Mouse (Mus musculus) cortical plate, adult 2 months (tissue): ENCODE measurements around the gene Pkd2l1. TPM values are rescaled to one million over a fixed set of nuclear protein-coding genes. Genes with fewer than 3 reads are reported as not detected.

Experiments used
- H3K27ac ChIP-seq: fragments of 200-500 bp; 2 replicates; pipeline ENCODE4 v1.5.1; 2012; ENCODE audit warnings: low read length, control low read depth, inconsistent platforms; ENCODE audit not compliant: insufficient read depth
- H3K4me1 ChIP-seq: fragments of 200-500 bp; 2 replicates; pipeline ENCODE4 v1.6.1; 2011; ENCODE audit warnings: low read length; ENCODE audit not compliant: control insufficient read depth, insufficient read depth
- H3K4me3 ChIP-seq: fragments of 200-500 bp; 2 replicates; pipeline ENCODE4 v1.5.1; 2011; ENCODE audit warnings: mild to moderate bottlenecking, low read length, control low read depth; ENCODE audit not compliant: insufficient read depth
- CTCF ChIP-seq: fragments of 200-500 bp; IDR thresholded peaks from 2 replicates; pipeline ENCODE4 v1.5.1; 2011; ENCODE audit warnings: mild to moderate bottlenecking, control low read depth, low read length; ENCODE audit not compliant: insufficient read depth; ENCODE audit errors: extremely low read depth
- POLR2A ChIP-seq: fragments of 200-500 bp; IDR thresholded peaks from 2 replicates; pipeline ENCODE4 v1.6.1; 2011; ENCODE audit warnings: mild to moderate bottlenecking, low read length, control low read depth; ENCODE audit not compliant: insufficient read depth; ENCODE audit errors: extremely low read depth
- polyA plus RNA-seq: library from polyadenylated mRNA; depleted of rRNA; stranded (reverse); fragments of >200 nt; gene quantifications from 2 replicates; pipeline ENCODE4 v1.2.3, GENCODE M21; 2012; rRNA removed

The Pkd2l1 gene
- 1.1 and 1.5 TPM in 2 replicates for polyA plus RNA-seq

DNA sequence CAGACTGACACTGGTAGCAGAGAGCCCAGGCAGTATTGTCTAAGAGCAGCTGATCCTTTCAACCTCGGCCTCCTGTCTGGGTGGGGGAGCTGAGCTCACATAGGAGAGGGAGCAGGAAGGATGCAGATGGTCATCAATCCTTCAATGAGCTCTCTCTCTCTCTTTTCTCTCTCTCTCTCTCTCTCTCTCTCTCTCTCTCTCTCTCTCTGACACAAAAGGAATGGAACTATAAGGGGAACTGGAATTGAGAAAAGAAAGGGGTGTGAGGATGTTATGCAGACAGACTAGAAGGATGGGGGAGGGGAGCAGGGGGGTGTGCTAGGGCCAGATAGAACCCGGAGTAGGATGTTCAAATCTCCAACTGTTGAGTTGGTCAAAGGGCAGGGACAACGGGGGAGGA is at the start of gene Pkd2l1:
Pkd2l1 (minus strand) TSS at position 101 of the 400 bp plus-strand sequence.
- Histone ChIP-seq H3K4me3 (no peak within 1 kb of the TSS), H3K27ac (no peak within 1 kb of the TSS), H3K4me1 (no peaks in the 10 kb centered on the region)
- TF ChIP-seq POLR2A, result no peak
- no peak for TF ChIP-seq CTCF

DNA sequence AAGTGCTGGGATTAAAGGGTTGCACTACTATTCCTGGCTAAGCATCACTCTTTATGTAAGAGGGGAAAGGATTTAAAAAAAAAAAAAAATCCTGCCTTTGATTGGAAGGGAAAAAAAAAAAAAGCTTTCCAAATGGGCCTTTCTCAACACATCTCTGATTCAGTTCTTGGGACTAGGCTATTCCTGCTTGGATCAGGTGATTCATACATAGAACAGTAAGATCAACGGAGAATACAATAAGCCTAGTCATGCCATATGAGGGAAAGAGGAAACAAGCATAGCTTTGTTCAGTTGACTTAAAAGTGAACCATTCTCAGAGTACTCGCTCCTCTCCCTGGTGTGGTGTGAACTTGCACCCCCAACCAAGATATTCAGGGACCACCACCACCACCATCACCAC is 46.7 kb upstream of the Pkd2l1 start:
- no peak for TF ChIP-seq POLR2A
- TF ChIP-seq CTCF, result no peak
- no peak overlapping the region for H3K4me3 ChIP-seq
- no peaks in the 10 kb centered on the region; the same call in 1 of the 2 replicates for H3K4me1 ChIP-seq
- H3K27ac ChIP-seq, result no peak overlapping the region; the same call in 1 of the 2 replicates

DNA sequence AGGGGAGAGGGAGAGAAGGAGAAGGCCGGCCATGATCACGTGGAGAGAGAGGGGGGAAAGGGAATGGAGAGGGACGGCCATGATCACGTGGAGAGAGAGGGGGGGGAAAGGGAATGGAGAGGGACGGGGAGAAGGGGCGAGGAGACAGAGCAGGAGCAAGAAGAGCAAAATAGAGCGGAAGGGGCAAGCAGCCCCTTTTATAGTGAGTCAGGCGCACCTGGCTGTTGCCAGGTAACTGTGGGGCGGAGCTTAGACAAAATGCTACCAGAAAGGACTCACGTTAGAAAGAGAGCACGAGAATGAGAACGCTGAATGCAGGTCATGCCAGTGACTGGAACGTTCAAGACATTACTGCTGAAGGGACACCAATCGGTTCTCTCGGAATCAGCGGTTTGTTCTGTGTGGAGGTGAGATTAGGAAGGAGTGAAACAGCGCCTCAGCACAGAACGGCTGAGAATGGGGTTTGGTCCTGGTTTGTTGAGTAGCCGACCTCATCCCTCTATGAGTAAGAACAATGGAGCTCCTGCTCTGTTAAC is 45.3 kb upstream of the Pkd2l1 start:
- TF ChIP-seq POLR2A (no peak; the same call in 1 of the 2 replicates), CTCF (no peak)
- no peaks in the 10 kb centered on the region; the same call in 1 of the 2 replicates for H3K4me1 ChIP-seq
- H3K4me3 ChIP-seq, result peak overlapping the region; percentile 22
- H3K27ac ChIP-seq, result no peak overlapping the region

DNA sequence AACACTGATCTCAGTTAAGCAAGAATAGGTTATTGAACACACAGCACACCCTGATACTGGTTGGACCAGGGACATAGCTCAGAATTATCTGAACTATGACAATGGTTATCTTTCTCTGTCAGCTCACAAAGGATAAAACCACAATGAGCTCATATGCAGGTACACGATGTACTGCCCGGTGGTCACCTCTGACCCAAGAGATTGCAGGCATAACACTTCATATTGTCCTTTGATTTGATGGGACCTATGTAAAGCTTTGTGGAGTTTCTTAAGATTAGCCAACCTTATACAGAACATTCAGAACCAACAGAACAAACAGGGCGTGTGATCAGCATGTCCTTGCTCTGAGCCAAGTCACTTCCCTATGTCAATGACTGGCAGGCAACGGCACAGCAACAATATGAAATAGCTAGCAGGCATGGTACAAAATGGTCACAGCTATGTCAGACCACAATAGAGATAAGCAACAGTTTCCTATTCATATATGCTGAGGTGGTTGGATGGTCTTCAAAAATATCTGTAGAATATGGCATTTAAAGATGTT is 39.4 kb upstream of the Pkd2l1 start:
- Histone ChIP-seq H3K27ac (no peak overlapping the region), H3K4me1 (peaks cover 1% of the 10 kb centered on the region; the same call in 1 of the 2 replicates), H3K4me3 (no peak overlapping the region)
- no peak for TF ChIP-seq POLR2A
- TF ChIP-seq CTCF, result no peak

DNA sequence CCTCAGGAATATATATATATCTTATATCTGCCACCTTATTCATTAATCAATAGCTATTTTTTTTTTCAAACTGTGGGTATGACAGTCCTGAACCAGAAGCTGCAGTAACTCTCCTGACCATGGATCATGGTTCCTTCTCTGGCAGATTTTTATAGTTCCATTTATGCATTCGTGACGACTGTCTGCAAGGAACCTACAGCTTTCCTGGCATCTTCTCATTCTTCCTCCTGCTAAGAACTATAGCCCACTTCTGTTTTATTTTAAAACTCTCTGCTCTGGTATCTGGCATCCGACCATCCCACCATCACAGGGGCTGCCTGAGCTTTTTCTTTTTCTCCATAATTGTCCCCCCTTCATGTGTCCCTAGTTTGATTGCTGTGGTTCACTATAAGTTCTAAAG is 38.0 kb upstream of the Pkd2l1 start:
- TF ChIP-seq POLR2A (no peak), CTCF (no peak)
- H3K4me3 ChIP-seq, result no peak overlapping the region

DNA sequence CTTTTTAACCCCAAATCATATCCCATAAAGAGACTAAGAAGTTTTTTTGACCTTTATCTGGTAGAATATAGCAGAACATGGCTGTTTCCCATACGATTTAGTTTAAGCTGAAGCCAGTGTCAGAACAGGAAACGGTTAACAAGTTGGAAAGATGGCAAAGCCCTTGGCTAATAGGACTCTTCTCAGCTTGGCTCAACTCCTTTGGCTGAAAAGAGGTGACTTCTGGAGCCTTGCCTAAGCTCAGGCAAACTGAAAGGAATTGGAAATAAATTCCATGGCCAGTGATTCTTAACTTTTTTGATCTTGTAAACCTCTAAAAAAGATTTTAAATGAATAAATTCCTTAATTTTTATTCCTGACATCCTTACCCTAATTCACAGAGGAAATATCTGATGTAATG is 37.5 kb upstream of the Pkd2l1 start:
- Histone ChIP-seq H3K4me1 (peaks cover 1% of the 10 kb centered on the region; the same call in 1 of the 2 replicates), H3K27ac (no peak overlapping the region), H3K4me3 (no peak overlapping the region)
- TF ChIP-seq POLR2A, result no peak

More for the DNA sequence above, 38.0 kb upstream of the Pkd2l1 start:
- no peak overlapping the region for H3K27ac ChIP-seq
- H3K4me1 ChIP-seq, result peaks cover 1% of the 10 kb centered on the region; the same call in 1 of the 2 replicates

DNA sequence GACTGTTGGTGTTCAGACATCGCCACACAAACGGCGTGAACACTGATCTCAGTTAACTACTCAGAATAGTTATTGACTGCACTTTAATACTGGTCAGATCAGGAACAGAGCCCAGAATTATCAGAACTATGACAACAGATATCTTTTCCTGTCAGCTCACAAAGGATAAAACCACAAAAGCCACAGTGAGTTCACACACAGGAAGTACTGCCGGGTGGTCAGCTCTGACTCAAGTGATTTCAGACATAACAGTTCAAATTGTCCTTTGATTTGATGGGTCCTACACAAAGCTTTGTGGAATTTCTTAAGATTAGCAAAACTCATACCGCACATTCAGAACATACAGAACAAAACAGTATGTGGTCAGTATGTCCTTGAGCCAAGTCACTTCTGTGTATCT is 33.5 kb upstream of the Pkd2l1 start:
- H3K4me3 ChIP-seq, result no peak overlapping the region
- peaks cover 1% of the 10 kb centered on the region; the same call in 1 of the 2 replicates for H3K4me1 ChIP-seq
- TF ChIP-seq POLR2A, result no peak
- TF ChIP-seq CTCF, result no peak
- H3K27ac ChIP-seq, result no peak overlapping the region

DNA sequence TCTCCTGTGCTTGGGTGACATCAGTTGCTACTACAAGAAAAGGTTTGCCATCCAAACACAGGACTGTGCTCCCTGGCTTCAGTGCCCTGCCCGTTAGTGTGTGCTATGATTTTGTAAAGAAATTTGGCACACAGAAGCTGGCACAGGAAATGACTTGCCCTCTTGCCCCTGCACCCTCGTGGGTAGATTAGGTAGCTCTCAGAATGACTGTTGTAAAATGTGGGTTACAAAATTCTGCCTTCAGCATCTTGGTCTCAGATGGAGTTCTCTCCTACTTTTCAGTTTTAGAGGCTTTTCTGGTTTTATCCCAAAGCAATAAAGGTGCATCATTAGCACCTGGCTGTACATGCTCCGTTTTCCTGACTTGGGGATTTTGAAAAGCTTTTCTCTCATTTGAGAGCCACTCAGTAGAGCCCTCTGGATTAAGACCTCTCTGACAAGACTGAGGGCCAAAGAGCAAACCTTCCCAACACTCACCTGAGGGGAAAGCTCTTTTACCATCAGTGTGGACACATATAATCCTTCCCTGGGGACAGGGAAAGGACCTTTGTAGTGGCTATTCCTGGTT is 25.8 kb upstream of the Pkd2l1 start:
- TF ChIP-seq CTCF, result no peak
- TF ChIP-seq POLR2A, result no peak
- H3K27ac ChIP-seq, result no peak overlapping the region
- no peaks in the 10 kb centered on the region for H3K4me1 ChIP-seq
- H3K4me3 ChIP-seq, result no peak overlapping the region

DNA sequence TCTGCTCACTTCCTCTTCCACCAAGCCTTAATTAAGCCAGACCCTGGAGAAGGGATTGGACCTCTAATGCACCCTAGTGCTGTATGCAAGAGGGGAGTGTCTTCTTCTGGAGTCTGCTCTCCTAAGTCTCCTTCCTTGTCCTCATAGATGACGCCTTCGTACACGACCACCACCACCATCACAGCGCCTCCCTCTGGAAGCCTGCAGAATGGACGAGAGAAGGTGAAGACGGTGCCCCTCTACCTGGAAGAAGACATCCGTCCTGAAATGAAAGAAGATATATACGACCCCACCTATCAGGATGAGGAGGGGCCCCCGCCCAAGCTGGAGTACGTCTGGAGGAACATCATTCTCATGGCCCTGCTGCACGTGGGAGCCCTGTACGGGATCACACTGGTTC is 23.0 kb upstream of the Pkd2l1 start:
- H3K4me1 ChIP-seq, result no peaks in the 10 kb centered on the region
- H3K4me3 ChIP-seq, result no peak overlapping the region
- no peak overlapping the region for H3K27ac ChIP-seq
- TF ChIP-seq CTCF (no peak), POLR2A (no peak)

DNA sequence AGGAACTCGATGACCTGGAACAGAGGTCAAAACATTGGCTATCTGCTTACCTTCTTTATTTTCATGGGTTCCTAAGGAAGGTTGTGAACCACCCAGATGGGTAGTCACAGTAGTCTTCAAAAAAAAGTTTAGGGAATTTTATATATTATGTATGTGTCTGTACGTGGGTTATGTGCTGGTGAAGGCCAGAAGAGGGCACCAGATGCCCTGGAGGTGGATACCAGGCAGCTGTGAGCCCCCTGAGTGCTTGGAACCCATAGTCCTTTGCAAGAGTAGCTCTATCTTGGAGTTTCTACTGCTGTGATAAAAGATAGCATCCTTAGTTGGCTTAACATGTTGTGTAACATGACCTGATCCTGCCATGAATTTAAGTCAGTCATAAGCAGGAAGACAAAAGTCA is 14.8 kb upstream of the Pkd2l1 start:
- Histone ChIP-seq H3K27ac (no peak overlapping the region), H3K4me3 (no peak overlapping the region), H3K4me1 (no peaks in the 10 kb centered on the region)
- no peak for TF ChIP-seq CTCF
- no peak for TF ChIP-seq POLR2A
